In genomic region chr14:76947148-76947547, GRCm38 (mm10) we compare ENCODE assay signal across 10 mouse cellular contexts.
DNase-seq lines count a peak whose midpoint lies in the region; ATAC-seq lines count a peak whose summit lies in the region.
"Had no signal": no experiment of that assay in that cellular context is flagged by ENCODE, and none has a peak within 500 bp of the region (broad histone marks: within the 10 kb centered on the region; RNA-seq: fewer than 3 reads in every experiment).

No protein-coding gene starts in this region.

- peaks cover 23% of the 10 kb centered on the region for H3K4me1 ChIP-seq in neural tube, embryonic 15.5 days
- H3K4me1 ChIP-seq in intestine, embryonic 16.5 days (ENCODE audit: control insufficient read depth, insufficient read depth, low read length) = peaks cover 11% of the 10 kb centered on the region
- H3K4me1 ChIP-seq in stomach, embryonic 15.5 days = peaks cover 6% of the 10 kb centered on the region

- 65% methylated on average over 3 of the region's 3 CpGs for WGBS in neural tube, embryonic 15.5 days
- 52% methylated on average over 3 of the region's 3 CpGs for WGBS in intestine, embryonic 16.5 days
- 45% methylated on average over 3 of the region's 3 CpGs for WGBS in stomach, embryonic 15.5 days

- no peaks in the 10 kb centered on the region for H3K9me3 ChIP-seq in neural tube, embryonic 15.5 days (replicated peaks)
- no peaks in the 10 kb centered on the region for H3K9me3 ChIP-seq in intestine, embryonic 16.5 days (ENCODE audit: control insufficient read depth, low read length)
- no peaks in the 10 kb centered on the region for H3K9me3 ChIP-seq in stomach, embryonic 15.5 days
- H3K9me3 ChIP-seq: limb, embryonic 15.5 days had no signal

- no peaks in the 10 kb centered on the region for H3K27me3 ChIP-seq in neural tube, embryonic 15.5 days (replicated peaks)
- no peaks in the 10 kb centered on the region for H3K27me3 ChIP-seq in intestine, embryonic 16.5 days (replicated peaks; ENCODE audit: control insufficient read depth, insufficient read depth, low read length)
- H3K27me3 ChIP-seq in stomach, embryonic 15.5 days (replicated peaks) = no peaks in the 10 kb centered on the region
- H3K27me3 ChIP-seq: limb, embryonic 15.5 days had no signal

- no peak for DNase-seq in neural tube, embryonic 10.5 days (ENCODE audit: extremely low spot score, low spot score)
- DNase-seq in adrenal gland, adult 8-10 months = peak; percentile 85
- no peak for DNase-seq in frontal cortex, adult 2 months (ENCODE audit: extremely low spot score in 1 of 2, low spot score in 1 of 2)
- DNase-seq in layer of hippocampus, postnatal 10 days (ENCODE audit: low spot score in 2 of 2) = no peak
- DNase-seq: thymus, postnatal 25 days had no signal

- no peak overlapping the region for H3K9ac ChIP-seq in neural tube, embryonic 15.5 days (replicated peaks)
- H3K9ac ChIP-seq in intestine, embryonic 16.5 days (ENCODE audit: low read depth, low read length) = no peak overlapping the region
- no peak overlapping the region for H3K9ac ChIP-seq in stomach, embryonic 15.5 days
- H3K9ac ChIP-seq: limb, embryonic 15.5 days had no signal

- ATAC-seq in neural tube, embryonic 15.5 days (ENCODE audit: low FRiP score) = no peak
- ATAC-seq in intestine, embryonic 16.5 days = peak; percentile 75; the same call in 1 of the 2 replicates
- ATAC-seq in stomach, embryonic 15.5 days (ENCODE audit: insufficient read depth, low FRiP score, low read depth) = 0 out of 2 replicates have a peak, but pooled peaks have one; percentile 47
- no peak for ATAC-seq in inflammation-experienced regulatory T-cells, adult 6 months

- 0 out of 2 replicates have a peak overlapping the region, but pooled peaks have one; percentile 13 for H3K27ac ChIP-seq in neural tube, embryonic 15.5 days (replicated peaks)
- H3K27ac ChIP-seq in intestine, embryonic 16.5 days (ENCODE audit: low read length) = no peak overlapping the region
- no peak overlapping the region for H3K27ac ChIP-seq in stomach, embryonic 15.5 days
- H3K27ac ChIP-seq: limb, embryonic 15.5 days had no signal

- H3K36me3 ChIP-seq in neural tube, embryonic 15.5 days = no peaks in the 10 kb centered on the region
- no peaks in the 10 kb centered on the region for H3K36me3 ChIP-seq in intestine, embryonic 16.5 days (ENCODE audit: control insufficient read depth, insufficient read depth, low read length)
- no peaks in the 10 kb centered on the region for H3K36me3 ChIP-seq in stomach, embryonic 15.5 days
- H3K36me3 ChIP-seq: limb, embryonic 15.5 days had no signal

- H3K4me2 ChIP-seq in neural tube, embryonic 15.5 days = no peak overlapping the region
- H3K4me2 ChIP-seq in intestine, embryonic 16.5 days (ENCODE audit: low read depth, low read length) = no peak overlapping the region
- H3K4me2 ChIP-seq in stomach, embryonic 15.5 days = no peak overlapping the region
- H3K4me2 ChIP-seq: limb, embryonic 15.5 days had no signal

- H3K4me3 ChIP-seq in neural tube, embryonic 15.5 days (replicated peaks) = no peak overlapping the region
- H3K4me3 ChIP-seq in intestine, embryonic 16.5 days (ENCODE audit: low read length) = no peak overlapping the region
- no peak overlapping the region for H3K4me3 ChIP-seq in stomach, embryonic 15.5 days (replicated peaks)
- H3K4me3 ChIP-seq: limb, embryonic 15.5 days had no signal

Comparison
In these comparisons a context has a peak if more than half of its experiments do, and no peak if none do; other contexts are left out.
1. ATAC-seq: peak in intestine, embryonic 16.5 days (single experiment) and stomach, embryonic 15.5 days (single experiment); none in neural tube, embryonic 15.5 days (single experiment) and inflammation-experienced regulatory T-cells, adult 6 months (single experiment).